ENCODE assay signal across 27 mouse cellular contexts in genomic region chr11:31649507-31649906, GRCm38 (mm10).
"Had no signal": no experiment of that assay in that cellular context is flagged by ENCODE, and none has a peak within 500 bp of the region (broad histone marks: within the 10 kb centered on the region; RNA-seq: fewer than 3 reads in every experiment).

No protein-coding gene starts in this region.

- H3K4me3 ChIP-seq: embryonic facial prominence, embryonic 10.5 days; embryonic facial prominence, embryonic 12.5 days; embryonic facial prominence, embryonic 13.5 days; embryonic facial prominence, embryonic 15.5 days; erythroblast, embryonic 14.5 days; forebrain, embryonic 10.5 days; forebrain, embryonic 12.5 days; forebrain, embryonic 13.5 days; forebrain, embryonic 15.5 days; gastrocnemius, adult 2 months; heart, adult 2 months had no signal

- H3K27ac ChIP-seq: embryonic facial prominence, embryonic 10.5 days; embryonic facial prominence, embryonic 12.5 days; embryonic facial prominence, embryonic 13.5 days; embryonic facial prominence, embryonic 15.5 days; forebrain, embryonic 10.5 days; forebrain, embryonic 12.5 days; forebrain, embryonic 13.5 days; forebrain, embryonic 15.5 days; gastrocnemius, adult 2 months; heart, adult 2 months had no signal

- H3K4me2 ChIP-seq: embryonic facial prominence, embryonic 12.5 days; embryonic facial prominence, embryonic 13.5 days; embryonic facial prominence, embryonic 15.5 days; forebrain, embryonic 12.5 days; forebrain, embryonic 13.5 days; forebrain, embryonic 15.5 days had no signal

- H3K9ac ChIP-seq: embryonic facial prominence, embryonic 12.5 days; embryonic facial prominence, embryonic 13.5 days; embryonic facial prominence, embryonic 15.5 days; forebrain, embryonic 12.5 days; forebrain, embryonic 13.5 days; forebrain, embryonic 15.5 days; forebrain, postnatal 0 days had no signal

- H3K27me3 ChIP-seq: embryonic facial prominence, embryonic 12.5 days; embryonic facial prominence, embryonic 13.5 days; embryonic facial prominence, embryonic 15.5 days; forebrain, embryonic 12.5 days; forebrain, embryonic 13.5 days; forebrain, embryonic 15.5 days had no signal

- H3K4me1 ChIP-seq: embryonic facial prominence, embryonic 12.5 days; embryonic facial prominence, embryonic 15.5 days; forebrain, embryonic 10.5 days; forebrain, embryonic 12.5 days; forebrain, embryonic 13.5 days; forebrain, embryonic 15.5 days had no signal

- ATAC-seq: forebrain, embryonic 13.5 days; forebrain, embryonic 14.5 days; forebrain, embryonic 15.5 days; forebrain, embryonic 16.5 days; forebrain, postnatal 0 days had no signal

- DNase-seq: cerebellum, adult 2 months; cerebellum, adult 8-10 months; cerebellum, adult 9-10 months; cerebellum, adult 9-11 months; cerebellum, postnatal 10 days; cerebellum, postnatal 14 days; cerebellum, postnatal 25 days; cerebellum, postnatal 36 days; embryo, embryonic 11 days; forebrain, postnatal 0 days; gastrocnemius, adult 2 months; gastrocnemius, postnatal 10 days; gastrocnemius, postnatal 14 days; gastrocnemius, postnatal 25 days; gastrocnemius, postnatal 36 days; heart, adult 2 months had no signal

- H3K36me3 ChIP-seq: embryonic facial prominence, embryonic 10.5 days; embryonic facial prominence, embryonic 12.5 days; embryonic facial prominence, embryonic 13.5 days; embryonic facial prominence, embryonic 15.5 days; forebrain, embryonic 10.5 days; forebrain, embryonic 12.5 days; forebrain, embryonic 15.5 days had no signal

- H3K9me3 ChIP-seq: embryonic facial prominence, embryonic 12.5 days; embryonic facial prominence, embryonic 15.5 days; forebrain, embryonic 12.5 days; forebrain, embryonic 13.5 days had no signal
